Mouse (Mus musculus): ENCODE results near the gene Spcs1. TPM values are rescaled to one million over a fixed set of nuclear protein-coding genes. Genes with fewer than 3 reads are reported as not detected.

Spcs1 gene
- polyA plus RNA-seq, 1 experiment from 2014 or later: 395 TPM

DNA sequence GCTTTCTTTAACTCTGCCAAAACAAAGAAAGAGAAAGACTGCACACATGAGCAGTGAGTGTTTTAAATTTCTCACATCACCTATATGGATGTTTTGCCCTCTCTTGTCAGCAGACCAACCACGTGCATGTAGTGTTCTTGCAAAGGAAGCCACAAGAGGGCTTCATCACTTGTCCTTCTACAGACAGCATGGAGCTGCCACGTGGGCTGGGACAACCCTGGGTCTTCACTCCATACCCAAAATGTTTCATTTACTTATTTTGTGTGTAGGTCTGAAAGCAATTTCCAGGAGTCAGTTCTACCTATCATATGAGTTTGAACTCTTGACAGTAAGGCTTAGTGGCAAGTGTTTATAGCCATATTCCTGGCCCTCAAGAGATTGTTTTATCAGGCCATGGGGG lies 16.4 kb upstream of the Spcs1 start:
- Histone ChIP-seq H3K4me3 (ENCODE audit: control insufficient read depth in 1 of 2, insufficient read depth in 1 of 2, low read depth in 1 of 2, low read length in 2 of 2) (peak overlapping the region; percentile 65 to 82), H3K4me2 (ENCODE audit: low read length) (peak overlapping the region; percentile 76), H3K27me3 (ENCODE audit: control insufficient read depth, insufficient read depth, low read length) (no peaks in the 10 kb centered on the region), H3K9me3 (ENCODE audit: control insufficient read depth, low read length) (no peaks in the 10 kb centered on the region), H3K27ac (replicated peaks in 1 of 2; ENCODE audit: control insufficient read depth in 1 of 2, insufficient read depth in 1 of 2, low read depth in 2 of 2, low read length in 2 of 2) (0 out of 4 replicates have a peak overlapping the region, but pooled peaks of 1 of the 2 experiments have one; percentile 46), H3K36me3 (ENCODE audit: control insufficient read depth, insufficient read depth, low read length) (peaks cover 58% of the 10 kb centered on the region), H3K4me1 (ENCODE audit: control insufficient read depth in 2 of 2, insufficient read depth in 2 of 2, low read length in 2 of 2) (peaks cover 6 to 23% of the 10 kb centered on the region in 2 experiments), H3K9ac (ENCODE audit: low read length) (peak overlapping the region; percentile 94)
- WGBS: 0% methylated on average over 2 of the region's 2 CpGs
- no peak for ATAC-seq (ENCODE audit: insufficient number of reproducible peaks, insufficient read depth, low FRiP score, low read depth)

DNA sequence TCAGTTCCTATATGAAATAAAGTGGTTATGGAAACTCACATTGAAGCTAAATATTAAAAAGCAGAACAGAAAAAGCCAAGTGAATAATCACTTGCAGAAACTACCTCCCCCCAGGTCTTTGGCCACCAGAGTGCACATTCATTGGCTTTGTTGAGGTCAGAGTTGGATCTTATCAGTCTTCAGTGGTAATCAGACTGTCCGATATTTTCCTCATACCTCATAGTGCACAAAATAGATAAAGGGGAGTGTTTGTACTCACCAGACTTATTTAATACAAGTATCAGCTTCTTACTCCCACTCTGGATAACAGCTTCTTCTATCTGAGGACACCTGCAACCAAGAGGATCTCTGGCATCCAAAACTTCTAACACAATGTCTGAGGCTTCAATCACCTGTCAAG lies 14.6 kb upstream of the Spcs1 start:
- WGBS: 63% methylated on average over 1 of the region's 1 CpGs
- no peak overlapping the region for H3K27ac ChIP-seq (replicated peaks in 1 of 2; ENCODE audit: control insufficient read depth in 1 of 2, insufficient read depth in 1 of 2, low read depth in 2 of 2, low read length in 2 of 2)
- H3K4me2 ChIP-seq (ENCODE audit: low read length): no peak overlapping the region
- no peak for ATAC-seq (ENCODE audit: insufficient number of reproducible peaks, insufficient read depth, low FRiP score, low read depth)
- no peaks in the 10 kb centered on the region for H3K27me3 ChIP-seq (ENCODE audit: control insufficient read depth, insufficient read depth, low read length)
- H3K9me3 ChIP-seq (ENCODE audit: control insufficient read depth, low read length): no peaks in the 10 kb centered on the region
- no peak overlapping the region for H3K9ac ChIP-seq (ENCODE audit: low read length)
- peaks cover 66% of the 10 kb centered on the region for H3K36me3 ChIP-seq (ENCODE audit: control insufficient read depth, insufficient read depth, low read length)
- peaks cover 6 to 20% of the 10 kb centered on the region in 2 experiments for H3K4me1 ChIP-seq (ENCODE audit: control insufficient read depth in 2 of 2, insufficient read depth in 2 of 2, low read length in 2 of 2)
- H3K4me3 ChIP-seq (ENCODE audit: control insufficient read depth in 1 of 2, insufficient read depth in 1 of 2, low read depth in 1 of 2, low read length in 2 of 2): no peak overlapping the region

DNA sequence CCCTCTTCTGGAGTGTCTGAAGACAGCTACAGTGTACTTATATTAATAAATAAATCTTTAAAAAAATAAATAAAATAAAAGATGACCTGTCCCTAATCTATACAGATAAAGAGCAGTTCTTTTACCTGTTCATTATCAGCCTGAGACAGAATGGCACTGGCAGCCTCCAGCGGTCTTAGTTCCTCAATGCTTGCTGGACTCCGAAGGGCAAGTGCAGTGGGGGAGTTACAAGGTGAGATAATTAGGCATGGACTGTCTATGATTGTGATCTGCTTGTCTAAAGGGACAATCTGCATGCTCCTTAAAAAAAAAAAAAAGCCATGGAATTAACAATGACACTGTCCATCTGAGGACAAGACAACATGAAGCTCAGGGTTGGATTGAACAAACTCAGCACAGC lies 12.5 kb upstream of the Spcs1 start:
- H3K4me3 ChIP-seq (ENCODE audit: control insufficient read depth in 1 of 2, insufficient read depth in 1 of 2, low read depth in 1 of 2, low read length in 2 of 2): no peak overlapping the region
- ATAC-seq (ENCODE audit: insufficient number of reproducible peaks, insufficient read depth, low FRiP score, low read depth): no peak
- H3K4me1 ChIP-seq (ENCODE audit: control insufficient read depth in 2 of 2, insufficient read depth in 2 of 2, low read length in 2 of 2): peaks cover 4 to 14% of the 10 kb centered on the region in 2 experiments
- no peaks in the 10 kb centered on the region for H3K27me3 ChIP-seq (ENCODE audit: control insufficient read depth, insufficient read depth, low read length)
- no peak overlapping the region for H3K4me2 ChIP-seq (ENCODE audit: low read length)
- H3K27ac ChIP-seq (replicated peaks in 1 of 2; ENCODE audit: control insufficient read depth in 1 of 2, insufficient read depth in 1 of 2, low read depth in 2 of 2, low read length in 2 of 2): no peak overlapping the region
- peaks cover 84% of the 10 kb centered on the region for H3K36me3 ChIP-seq (ENCODE audit: control insufficient read depth, insufficient read depth, low read length)
- H3K9me3 ChIP-seq (ENCODE audit: control insufficient read depth, low read length): no peaks in the 10 kb centered on the region
- no peak overlapping the region for H3K9ac ChIP-seq (ENCODE audit: low read length)
- 91% methylated on average over 2 of the region's 2 CpGs for WGBS

DNA sequence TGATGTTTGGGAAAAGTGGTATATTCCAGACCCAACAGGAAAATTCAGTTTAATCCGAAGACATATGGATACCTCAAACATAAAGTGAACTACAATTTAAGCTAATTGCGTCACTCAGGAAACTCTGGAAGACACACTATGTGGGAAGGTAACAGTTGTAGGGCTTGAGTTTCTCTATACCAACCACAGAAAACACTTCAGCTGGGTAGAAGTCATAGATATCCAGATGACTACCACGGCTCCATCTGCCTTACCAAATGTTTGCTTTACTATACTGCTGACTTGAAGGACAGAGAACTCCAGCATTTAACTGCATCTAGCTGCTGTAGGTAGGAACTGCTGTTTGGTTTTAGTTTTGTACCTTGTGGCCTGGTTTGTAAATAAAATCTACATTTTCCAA lies 10.1 kb upstream of the Spcs1 start:
- no peak overlapping the region for H3K4me3 ChIP-seq (ENCODE audit: control insufficient read depth in 1 of 2, insufficient read depth in 1 of 2, low read depth in 1 of 2, low read length in 2 of 2)

DNA sequence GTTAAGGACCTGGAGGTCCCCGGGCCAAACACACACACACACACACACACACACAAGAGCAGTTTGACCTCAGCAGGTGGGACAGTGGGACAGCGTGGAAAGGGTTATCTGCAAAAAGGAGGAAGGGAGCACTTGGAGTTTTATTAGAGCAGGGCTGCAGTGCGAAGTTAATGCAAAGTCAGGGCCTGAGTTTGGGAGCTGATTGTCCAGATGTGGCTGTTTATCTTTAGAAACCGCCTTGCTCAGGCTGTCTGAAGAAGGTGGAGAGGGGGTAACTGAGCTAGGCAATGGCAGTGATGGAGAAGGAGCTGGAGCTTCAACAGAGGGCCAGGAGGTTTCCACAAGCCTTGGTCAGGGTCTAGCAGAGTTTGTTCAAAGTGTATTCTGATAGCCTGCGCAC lies 5.3 kb upstream of the Spcs1 start:
- Histone ChIP-seq H3K4me1 (ENCODE audit: control insufficient read depth in 2 of 2, insufficient read depth in 2 of 2, low read length in 2 of 2) (peaks cover 3 to 4% of the 10 kb centered on the region in 2 experiments; a peak in 3 of 4 replicates), H3K9me3 (ENCODE audit: control insufficient read depth, low read length) (no peaks in the 10 kb centered on the region), H3K4me2 (ENCODE audit: low read length) (no peak overlapping the region), H3K9ac (ENCODE audit: low read length) (no peak overlapping the region), H3K27me3 (ENCODE audit: control insufficient read depth, insufficient read depth, low read length) (no peaks in the 10 kb centered on the region), H3K27ac (replicated peaks in 1 of 2; ENCODE audit: control insufficient read depth in 1 of 2, insufficient read depth in 1 of 2, low read depth in 2 of 2, low read length in 2 of 2) (no peak overlapping the region), H3K4me3 (ENCODE audit: control insufficient read depth in 1 of 2, insufficient read depth in 1 of 2, low read depth in 1 of 2, low read length in 2 of 2) (no peak overlapping the region), H3K36me3 (ENCODE audit: control insufficient read depth, insufficient read depth, low read length) (peaks cover 56% of the 10 kb centered on the region)
- no peak for ATAC-seq (ENCODE audit: insufficient number of reproducible peaks, insufficient read depth, low FRiP score, low read depth)
- 71% methylated on average over 5 of the region's 5 CpGs for WGBS

More for the DNA sequence above, 10.1 kb upstream of the Spcs1 start:
- WGBS: 92% methylated on average over 3 of the region's 3 CpGs
- Histone ChIP-seq H3K9me3 (ENCODE audit: control insufficient read depth, low read length) (no peaks in the 10 kb centered on the region), H3K27ac (replicated peaks in 1 of 2; ENCODE audit: control insufficient read depth in 1 of 2, insufficient read depth in 1 of 2, low read depth in 2 of 2, low read length in 2 of 2) (no peak overlapping the region), H3K36me3 (ENCODE audit: control insufficient read depth, insufficient read depth, low read length) (peaks cover 95% of the 10 kb centered on the region), H3K4me2 (ENCODE audit: low read length) (no peak overlapping the region), H3K27me3 (ENCODE audit: control insufficient read depth, insufficient read depth, low read length) (no peaks in the 10 kb centered on the region), H3K9ac (ENCODE audit: low read length) (no peak overlapping the region), H3K4me1 (ENCODE audit: control insufficient read depth in 2 of 2, insufficient read depth in 2 of 2, low read length in 2 of 2) (no peaks in the 10 kb centered on the region)
- no peak for ATAC-seq (ENCODE audit: insufficient number of reproducible peaks, insufficient read depth, low FRiP score, low read depth)

DNA sequence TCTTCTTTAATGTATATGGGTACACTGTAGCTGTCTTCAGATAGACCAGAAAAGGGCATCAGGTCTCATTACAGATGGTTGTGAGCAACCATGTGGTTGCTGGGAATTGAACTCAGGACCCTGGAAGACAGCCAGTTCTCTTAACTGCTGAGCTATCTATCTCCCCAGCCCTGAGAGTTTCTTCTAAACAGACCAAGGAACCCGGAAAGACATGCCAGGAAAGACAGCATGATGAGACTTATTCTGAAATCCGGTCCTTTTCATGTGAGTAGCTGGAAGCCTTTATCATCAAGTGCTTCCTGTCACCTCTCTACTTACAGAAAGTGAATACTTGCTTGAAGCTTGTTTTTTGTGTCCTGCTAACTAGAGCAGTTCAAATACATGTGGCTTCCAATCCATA lies 3.1 kb upstream of the Spcs1 start:
- 57% methylated on average over 2 of the region's 2 CpGs for WGBS
- no peak overlapping the region for H3K27ac ChIP-seq (replicated peaks in 1 of 2; ENCODE audit: control insufficient read depth in 1 of 2, insufficient read depth in 1 of 2, low read depth in 2 of 2, low read length in 2 of 2)
- no peaks in the 10 kb centered on the region for H3K27me3 ChIP-seq (ENCODE audit: control insufficient read depth, insufficient read depth, low read length)
- H3K4me2 ChIP-seq (ENCODE audit: low read length): no peak overlapping the region
- H3K4me1 ChIP-seq (ENCODE audit: control insufficient read depth in 2 of 2, insufficient read depth in 2 of 2, low read length in 2 of 2): peaks cover 4 to 11% of the 10 kb centered on the region in 2 experiments
- peaks cover 36% of the 10 kb centered on the region for H3K36me3 ChIP-seq (ENCODE audit: control insufficient read depth, insufficient read depth, low read length)
- ATAC-seq (ENCODE audit: insufficient number of reproducible peaks, insufficient read depth, low FRiP score, low read depth): no peak
- no peak overlapping the region for H3K9ac ChIP-seq (ENCODE audit: low read length)
- no peaks in the 10 kb centered on the region for H3K9me3 ChIP-seq (ENCODE audit: control insufficient read depth, low read length)
- no peak overlapping the region for H3K4me3 ChIP-seq (ENCODE audit: control insufficient read depth in 1 of 2, insufficient read depth in 1 of 2, low read depth in 1 of 2, low read length in 2 of 2)

DNA sequence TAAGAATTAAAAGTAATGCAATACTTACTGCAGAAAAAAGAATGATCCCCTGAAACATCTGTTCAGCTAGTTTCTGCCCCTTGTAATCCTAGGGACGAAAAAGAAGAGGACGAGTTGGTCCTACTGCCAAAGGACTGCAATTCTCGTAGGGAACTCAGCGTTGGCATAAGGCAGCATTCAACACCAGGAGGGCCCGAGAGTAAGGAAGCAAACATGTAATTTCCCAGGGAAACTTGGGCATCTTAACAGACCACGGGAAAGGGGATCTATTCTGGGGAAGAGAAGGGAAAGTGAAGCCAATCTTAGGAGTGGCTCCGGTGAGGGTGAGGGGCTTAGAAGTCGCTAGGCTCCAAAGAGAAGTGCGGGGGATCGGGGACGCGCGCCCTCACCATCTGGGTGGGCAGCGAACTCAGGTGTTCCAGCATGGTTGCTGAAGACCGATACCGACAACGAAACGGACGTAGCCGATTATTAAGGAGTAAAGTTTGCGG lies 611 bp downstream of the Spcs1 start:
- no peak for ATAC-seq (ENCODE audit: insufficient number of reproducible peaks, insufficient read depth, low FRiP score, low read depth)
- WGBS: under 1% methylated on average over 21 of the region's 21 CpGs

DNA sequence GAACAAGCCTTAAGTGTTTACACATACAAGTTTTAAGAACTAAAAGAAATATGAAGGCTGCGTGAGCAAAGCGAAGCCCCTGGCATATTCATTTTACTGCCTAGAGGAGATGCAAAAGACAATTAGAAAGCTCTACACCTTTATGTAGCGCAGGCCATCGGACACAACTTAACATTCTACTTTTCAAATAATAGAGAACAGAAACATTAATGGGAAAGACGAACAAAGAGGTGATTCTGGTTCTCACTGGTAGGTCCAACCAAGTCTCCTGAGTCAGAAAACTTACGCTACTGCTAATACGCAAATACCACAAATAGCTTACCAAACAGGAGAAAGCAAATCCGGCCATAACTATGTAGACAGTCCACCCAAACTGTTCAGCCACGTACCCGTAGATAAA lies 1.1 kb downstream of the Spcs1 start:
- peak overlapping the region; percentile 70 for H3K4me2 ChIP-seq (ENCODE audit: low read length)
- H3K9ac ChIP-seq (ENCODE audit: low read length): peak overlapping the region; percentile 95
- no peak for ATAC-seq (ENCODE audit: insufficient number of reproducible peaks, insufficient read depth, low FRiP score, low read depth)
- H3K27me3 ChIP-seq (ENCODE audit: control insufficient read depth, insufficient read depth, low read length): no peaks in the 10 kb centered on the region
- 56% methylated on average over 10 of the region's 10 CpGs for WGBS
- H3K9me3 ChIP-seq (ENCODE audit: control insufficient read depth, low read length): no peaks in the 10 kb centered on the region
- H3K4me3 ChIP-seq (ENCODE audit: control insufficient read depth in 1 of 2, insufficient read depth in 1 of 2, low read depth in 1 of 2, low read length in 2 of 2): peak overlapping the region; percentile 90 to 98; a peak in 3 of 4 replicates
- H3K4me1 ChIP-seq (ENCODE audit: control insufficient read depth in 2 of 2, insufficient read depth in 2 of 2, low read length in 2 of 2): peaks cover 4 to 11% of the 10 kb centered on the region in 2 experiments
- peaks cover 19% of the 10 kb centered on the region for H3K36me3 ChIP-seq (ENCODE audit: control insufficient read depth, insufficient read depth, low read length)
- H3K27ac ChIP-seq (replicated peaks in 1 of 2; ENCODE audit: control insufficient read depth in 1 of 2, insufficient read depth in 1 of 2, low read depth in 2 of 2, low read length in 2 of 2): 0 out of 4 replicates have a peak overlapping the region, but pooled peaks of 1 of the 2 experiments have one; percentile 90

More for the DNA sequence above, 611 bp downstream of the Spcs1 start:
- peak overlapping the region; percentile 3 to 90 for H3K27ac ChIP-seq (replicated peaks in 1 of 2; ENCODE audit: control insufficient read depth in 1 of 2, insufficient read depth in 1 of 2, low read depth in 2 of 2, low read length in 2 of 2)
- H3K27me3 ChIP-seq (ENCODE audit: control insufficient read depth, insufficient read depth, low read length): no peaks in the 10 kb centered on the region
- peaks cover 19% of the 10 kb centered on the region for H3K36me3 ChIP-seq (ENCODE audit: control insufficient read depth, insufficient read depth, low read length)
- H3K9ac ChIP-seq (ENCODE audit: low read length): peak overlapping the region; percentile 95
- peak overlapping the region; percentile 90 to 98 for H3K4me3 ChIP-seq (ENCODE audit: control insufficient read depth in 1 of 2, insufficient read depth in 1 of 2, low read depth in 1 of 2, low read length in 2 of 2)
- no peaks in the 10 kb centered on the region for H3K9me3 ChIP-seq (ENCODE audit: control insufficient read depth, low read length)
- peak overlapping the region; percentile 70 for H3K4me2 ChIP-seq (ENCODE audit: low read length)
- peaks cover 4 to 11% of the 10 kb centered on the region in 2 experiments for H3K4me1 ChIP-seq (ENCODE audit: control insufficient read depth in 2 of 2, insufficient read depth in 2 of 2, low read length in 2 of 2)

Measured in heart, embryonic 14.5 days (tissue).